Mouse (Mus musculus): ENCODE results near the gene Cdh23.

Cdh23 gene

GRCm38 (mm10) chr10:60284676-60285111, 411.6 kb downstream of the Cdh23 start:
- peak; percentile 43 for DNase-seq (ENCODE audit: low spot score)

GRCm38 (mm10) chr10:60284248-60284647, 412.0 kb downstream of the Cdh23 start:
- DNase-seq (ENCODE audit: low spot score): no peak

GRCm38 (mm10) chr10:60282116-60283014, 413.9 kb downstream of the Cdh23 start:
- peak; percentile 86 for DNase-seq (ENCODE audit: low spot score)

GRCm38 (mm10) chr10:60281571-60282050, 414.7 kb downstream of the Cdh23 start:
- no peak for DNase-seq (ENCODE audit: low spot score)

GRCm38 (mm10) chr10:60280353-60280752, 415.9 kb downstream of the Cdh23 start:
- peak; percentile 60 for DNase-seq (ENCODE audit: low spot score)

- DNase-seq (ENCODE audit: low spot score): peak; percentile 85
Observed at GRCm38 (mm10) chr10:60279941-60280301, 416.4 kb downstream of the Cdh23 start.

GRCm38 (mm10) chr10:60279290-60279940, 416.9 kb downstream of the Cdh23 start:
- DNase-seq (ENCODE audit: low spot score): no peak

GRCm38 (mm10) chr10:60278786-60279185, 417.5 kb downstream of the Cdh23 start:
- no peak for DNase-seq (ENCODE audit: low spot score)

- no peak for DNase-seq (ENCODE audit: low spot score)
Observed at GRCm38 (mm10) chr10:60278006-60278399, 418.3 kb downstream of the Cdh23 start.

GRCm38 (mm10) chr10:60277207-60278005, 418.9 kb downstream of the Cdh23 start, which contains the start of gene Psap:
Psap (plus strand) TSS chr10:60277627.
- peak; percentile 91 for DNase-seq (ENCODE audit: low spot score)

GRCm38 (mm10) chr10:60273382-60273781, 422.9 kb downstream of the Cdh23 start:
- DNase-seq (ENCODE audit: low spot score): no peak

GRCm38 (mm10) chr10:60272241-60272640, 424.0 kb downstream of the Cdh23 start:
- no peak for DNase-seq (ENCODE audit: low spot score)

GRCm38 (mm10) chr10:60271015-60271414, 425.3 kb downstream of the Cdh23 start:
- no peak for DNase-seq (ENCODE audit: low spot score)

- DNase-seq (ENCODE audit: low spot score): no peak
Observed at GRCm38 (mm10) chr10:60269141-60270064, 426.9 kb downstream of the Cdh23 start.

GRCm38 (mm10) chr10:60268738-60269137, 427.6 kb downstream of the Cdh23 start:
- DNase-seq (ENCODE audit: low spot score): no peak

- DNase-seq (ENCODE audit: low spot score): no peak
Observed at GRCm38 (mm10) chr10:60266842-60267401, 429.4 kb downstream of the Cdh23 start.

- no peak for DNase-seq (ENCODE audit: low spot score)
Observed at GRCm38 (mm10) chr10:60265252-60265651, 431.0 kb downstream of the Cdh23 start.

- no peak for DNase-seq (ENCODE audit: low spot score)
Observed at GRCm38 (mm10) chr10:60263351-60263750, 432.9 kb downstream of the Cdh23 start.

GRCm38 (mm10) chr10:60262386-60262785, 433.9 kb downstream of the Cdh23 start:
- DNase-seq (ENCODE audit: low spot score): peak; percentile 71

GRCm38 (mm10) chr10:60261530-60261929, 434.8 kb downstream of the Cdh23 start:
- no peak for DNase-seq (ENCODE audit: low spot score)
